Mouse (Mus musculus): Measurements from ENCODE around the gene Eri2. TPM values are rescaled to one million over a fixed set of nuclear protein-coding genes. Genes with fewer than 3 reads are reported as not detected.
"Not testable (repeated sequence)": the region's sequence is repeated elsewhere in the genome, so short reads cannot be mapped to it uniquely, and the experiment has no call there.

The Eri2 gene
- polyA plus RNA-seq, 1 experiment from 2014 or later: 11.0 TPM

GRCm38 (mm10) chr7:119760527-119760951, 33.3 kb downstream of the Eri2 start, which contains the start of gene Acsm3:
Gene Acsm3, plus strand, starts transcription at chr7:119760923.
- 0 out of 2 replicates have a peak within 1 kb of the TSS, but pooled peaks have one; percentile 28 for H3K4me3 ChIP-seq (ENCODE audit: low read depth, low read length)
- no peaks in the 10 kb centered on the region for H3K9me3 ChIP-seq (replicated peaks; ENCODE audit: control insufficient read depth, low read length)
- 0 out of 2 replicates have a peak within 1 kb of the TSS, but pooled peaks have one; percentile 24 for H3K9ac ChIP-seq (ENCODE audit: low read depth, low read length)
- WGBS (ENCODE audit: insufficient replicate concordance): 59% methylated on average over 11 of the region's 11 CpGs
- ATAC-seq (ENCODE audit: low read depth): peak; percentile 83
- H3K36me3 ChIP-seq (ENCODE audit: control insufficient read depth, insufficient read depth): no peaks in the 10 kb centered on the region
- H3K27ac ChIP-seq (ENCODE audit: low read length): peak within 1 kb of the TSS; percentile 72
- H3K4me1 ChIP-seq (ENCODE audit: control insufficient read depth, low read depth, low read length): no peaks in the 10 kb centered on the region
- H3K27me3 ChIP-seq (ENCODE audit: control insufficient read depth, insufficient read depth, low read depth, low read length): no peaks in the 10 kb centered on the region
- H3K4me2 ChIP-seq (ENCODE audit: low read depth, low read length): peak within 1 kb of the TSS; percentile 41

- no peak overlapping the region for H3K4me2 ChIP-seq (ENCODE audit: low read depth, low read length)
- H3K27me3 ChIP-seq (ENCODE audit: control insufficient read depth, insufficient read depth, low read depth, low read length): no peaks in the 10 kb centered on the region
- no peak overlapping the region for H3K27ac ChIP-seq (ENCODE audit: low read length)
- H3K36me3 ChIP-seq (ENCODE audit: control insufficient read depth, insufficient read depth): no peaks in the 10 kb centered on the region
- no peaks in the 10 kb centered on the region for H3K4me1 ChIP-seq (ENCODE audit: control insufficient read depth, low read depth, low read length)
- ATAC-seq (ENCODE audit: low read depth): no peak
- no peaks in the 10 kb centered on the region for H3K9me3 ChIP-seq (replicated peaks; ENCODE audit: control insufficient read depth, low read length)
- 72% methylated on average over 1 of the region's 1 CpGs for WGBS (ENCODE audit: insufficient replicate concordance)
- no peak overlapping the region for H3K4me3 ChIP-seq (ENCODE audit: low read depth, low read length)
- no peak overlapping the region for H3K9ac ChIP-seq (ENCODE audit: low read depth, low read length)
These were observed 40.2 kb downstream of the Eri2 start for GRCm38 (mm10) chr7:119753696-119754095.

GRCm38 (mm10) chr7:119749942-119750341, 43.9 kb downstream of the Eri2 start:
- Histone ChIP-seq H3K9ac (ENCODE audit: low read depth, low read length) (no peak overlapping the region), H3K4me3 (ENCODE audit: low read depth, low read length) (no peak overlapping the region), H3K4me2 (ENCODE audit: low read depth, low read length) (no peak overlapping the region), H3K27ac (ENCODE audit: low read length) (no peak overlapping the region), H3K9me3 (replicated peaks; ENCODE audit: control insufficient read depth, low read length) (no peaks in the 10 kb centered on the region), H3K36me3 (ENCODE audit: control insufficient read depth, insufficient read depth) (no peaks in the 10 kb centered on the region), H3K4me1 (ENCODE audit: control insufficient read depth, low read depth, low read length) (no peaks in the 10 kb centered on the region), H3K27me3 (ENCODE audit: control insufficient read depth, insufficient read depth, low read depth, low read length) (no peaks in the 10 kb centered on the region)
- WGBS (ENCODE audit: insufficient replicate concordance): 32% methylated on average over 2 of the region's 2 CpGs
- no peak for ATAC-seq (ENCODE audit: low read depth)

GRCm38 (mm10) chr7:119748761-119749160, 45.1 kb downstream of the Eri2 start:
- Histone ChIP-seq H3K4me1 (ENCODE audit: control insufficient read depth, low read depth, low read length) (no peaks in the 10 kb centered on the region), H3K27me3 (ENCODE audit: control insufficient read depth, insufficient read depth, low read depth, low read length) (no peaks in the 10 kb centered on the region), H3K9ac (ENCODE audit: low read depth, low read length) (no peak overlapping the region), H3K27ac (ENCODE audit: low read length) (no peak overlapping the region), H3K4me2 (ENCODE audit: low read depth, low read length) (no peak overlapping the region), H3K9me3 (replicated peaks; ENCODE audit: control insufficient read depth, low read length) (no peaks in the 10 kb centered on the region), H3K4me3 (ENCODE audit: low read depth, low read length) (no peak overlapping the region), H3K36me3 (ENCODE audit: control insufficient read depth, insufficient read depth) (no peaks in the 10 kb centered on the region)
- 46% methylated on average over 1 of the region's 2 CpGs for WGBS (ENCODE audit: insufficient replicate concordance)
- ATAC-seq (ENCODE audit: low read depth): peak; percentile 65

GRCm38 (mm10) chr7:119745869-119746268, 48.0 kb downstream of the Eri2 start:
- 66% methylated on average over 1 of the region's 1 CpGs for WGBS (ENCODE audit: insufficient replicate concordance)
- H3K4me2 ChIP-seq (ENCODE audit: low read depth, low read length): no peak overlapping the region
- ATAC-seq (ENCODE audit: low read depth): no peak
- H3K9ac ChIP-seq (ENCODE audit: low read depth, low read length): no peak overlapping the region
- no peaks in the 10 kb centered on the region for H3K27me3 ChIP-seq (ENCODE audit: control insufficient read depth, insufficient read depth, low read depth, low read length)
- no peaks in the 10 kb centered on the region for H3K36me3 ChIP-seq (ENCODE audit: control insufficient read depth, insufficient read depth)
- no peaks in the 10 kb centered on the region for H3K4me1 ChIP-seq (ENCODE audit: control insufficient read depth, low read depth, low read length)
- no peak overlapping the region for H3K4me3 ChIP-seq (ENCODE audit: low read depth, low read length)
- H3K9me3 ChIP-seq (replicated peaks; ENCODE audit: control insufficient read depth, low read length): no peaks in the 10 kb centered on the region
- H3K27ac ChIP-seq (ENCODE audit: low read length): no peak overlapping the region

- no peak overlapping the region; the same call in 1 of the 2 replicates for H3K4me2 ChIP-seq (ENCODE audit: low read depth, low read length)
- 11% methylated on average over 34 of the region's 34 CpGs for WGBS (ENCODE audit: insufficient replicate concordance)
- peak; percentile 48 for ATAC-seq (ENCODE audit: low read depth)
- peak overlapping the region; percentile 10 for H3K4me3 ChIP-seq (ENCODE audit: low read depth, low read length)
- no peak overlapping the region; the same call in 1 of the 2 replicates for H3K9ac ChIP-seq (ENCODE audit: low read depth, low read length)
- H3K27me3 ChIP-seq (ENCODE audit: control insufficient read depth, insufficient read depth, low read depth, low read length): no peaks in the 10 kb centered on the region
- H3K36me3 ChIP-seq (ENCODE audit: control insufficient read depth, insufficient read depth): no peaks in the 10 kb centered on the region
- no peak overlapping the region for H3K27ac ChIP-seq (ENCODE audit: low read length)
- H3K4me1 ChIP-seq (ENCODE audit: control insufficient read depth, low read depth, low read length): no peaks in the 10 kb centered on the region
- no peaks in the 10 kb centered on the region for H3K9me3 ChIP-seq (replicated peaks; ENCODE audit: control insufficient read depth, low read length)
These were observed 49.5 kb downstream of the Eri2 start for GRCm38 (mm10) chr7:119744321-119744720.

- H3K9me3 ChIP-seq (replicated peaks; ENCODE audit: control insufficient read depth, low read length); H3K9ac ChIP-seq (ENCODE audit: low read depth, low read length); H3K27me3 ChIP-seq (ENCODE audit: control insufficient read depth, insufficient read depth, low read depth, low read length); H3K36me3 ChIP-seq (ENCODE audit: control insufficient read depth, insufficient read depth); H3K27ac ChIP-seq (ENCODE audit: low read length); H3K4me1 ChIP-seq (ENCODE audit: control insufficient read depth, low read depth, low read length): not testable (repeated sequence)
- H3K4me2 ChIP-seq (ENCODE audit: low read depth, low read length): 0 out of 2 replicates have a peak overlapping the region, but pooled peaks have one; percentile 20
- H3K4me3 ChIP-seq (ENCODE audit: low read depth, low read length): peak overlapping the region; percentile 17; the same call in 1 of the 2 replicates
- 0 out of 2 replicates have a peak, but pooled peaks have one; percentile 24 for ATAC-seq (ENCODE audit: low read depth)
- WGBS (ENCODE audit: insufficient replicate concordance): 3% methylated on average over 30 of the region's 44 CpGs
These were observed 53.9 kb downstream of the Eri2 start for GRCm38 (mm10) chr7:119739798-119740468.

- no peak for ATAC-seq (ENCODE audit: low read depth)
- peaks cover 3% of the 10 kb centered on the region; the same call in 1 of the 2 replicates for H3K27me3 ChIP-seq (ENCODE audit: control insufficient read depth, insufficient read depth, low read depth, low read length)
- no peaks in the 10 kb centered on the region for H3K4me1 ChIP-seq (ENCODE audit: control insufficient read depth, low read depth, low read length)
- H3K4me3 ChIP-seq (ENCODE audit: low read depth, low read length): no peak overlapping the region
- H3K27ac ChIP-seq (ENCODE audit: low read length): no peak overlapping the region
- H3K36me3 ChIP-seq (ENCODE audit: control insufficient read depth, insufficient read depth): no peaks in the 10 kb centered on the region
- no peaks in the 10 kb centered on the region for H3K9me3 ChIP-seq (replicated peaks; ENCODE audit: control insufficient read depth, low read length)
- no peak overlapping the region for H3K4me2 ChIP-seq (ENCODE audit: low read depth, low read length)
- H3K9ac ChIP-seq (ENCODE audit: low read depth, low read length): no peak overlapping the region
- WGBS (ENCODE audit: insufficient replicate concordance): 61% methylated on average over 2 of the region's 2 CpGs
These were observed 55.0 kb downstream of the Eri2 start for GRCm38 (mm10) chr7:119738877-119739276.

- H3K9ac ChIP-seq (ENCODE audit: low read depth, low read length); H3K36me3 ChIP-seq (ENCODE audit: control insufficient read depth, insufficient read depth); H3K27ac ChIP-seq (ENCODE audit: low read length); H3K4me3 ChIP-seq (ENCODE audit: low read depth, low read length); H3K4me2 ChIP-seq (ENCODE audit: low read depth, low read length); ATAC-seq (ENCODE audit: low read depth); H3K27me3 ChIP-seq (ENCODE audit: control insufficient read depth, insufficient read depth, low read depth, low read length); H3K9me3 ChIP-seq (replicated peaks; ENCODE audit: control insufficient read depth, low read length); H3K4me1 ChIP-seq (ENCODE audit: control insufficient read depth, low read depth, low read length): not testable (repeated sequence)
- WGBS (ENCODE audit: insufficient replicate concordance): 69% methylated on average over 4 of the region's 4 CpGs
These were observed 62.6 kb downstream of the Eri2 start for GRCm38 (mm10) chr7:119731262-119731661.
